Mouse (Mus musculus) limb, embryonic 14.5 days (tissue): Measurements from ENCODE around the gene Rims3. TPM values are rescaled to one million over a fixed set of nuclear protein-coding genes. Genes with fewer than 3 reads are reported as not detected.

Source experiments
- ATAC-seq: fragments of 200-750 bp; cut with Nextera tagmentation; 2 replicates; pipeline ENCODE4 v1.8.0; 2017; ENCODE audit warnings: low read depth, moderate number of reproducible peaks, moderate TSS enrichment; ENCODE audit not compliant: low FRiP score
- DNase-seq: peaks from one replicate; pipeline ENCODE4 v3.0.0-alpha.2; 2015; ENCODE audit warnings: low spot score
- H3K27ac ChIP-seq: fragments of 300-500 bp; sonication (generic); replicated peaks from 2 replicates; pipeline ENCODE4 v1.5.1; 2014; ENCODE audit warnings: low read depth, mild to moderate bottlenecking, low read length, moderate library complexity, mixed read lengths
- H3K27me3 ChIP-seq: fragments of 300-500 bp; sonication (generic); 2 replicates; pipeline ENCODE4 v1.6.1; 2014; ENCODE audit warnings: low read length, mixed read lengths; ENCODE audit not compliant: control insufficient read depth, insufficient read depth
- H3K36me3 ChIP-seq: fragments of 300-500 bp; sonication (generic); 2 replicates; pipeline ENCODE4 v1.6.1; 2014; ENCODE audit warnings: mild to moderate bottlenecking, low read length, moderate library complexity, mixed read lengths; ENCODE audit not compliant: control insufficient read depth, insufficient read depth
- H3K4me1 ChIP-seq: fragments of 300-500 bp; sonication (generic); 2 replicates; pipeline ENCODE4 v1.6.1; 2014; ENCODE audit warnings: antibody characterized with exemption, low read length, mixed read lengths; ENCODE audit not compliant: control insufficient read depth, insufficient read depth
- H3K4me2 ChIP-seq: fragments of 300-500 bp; sonication (generic); replicated peaks from 2 replicates; pipeline ENCODE4 v1.6.1; 2014; ENCODE audit warnings: low read depth, mild to moderate bottlenecking, low read length, moderate library complexity; ENCODE audit not compliant: severe bottlenecking
- H3K4me3 ChIP-seq: fragments of 300-500 bp; sonication (generic); replicated peaks from 2 replicates; pipeline ENCODE4 v1.5.1; 2014; ENCODE audit warnings: low read length
- H3K9ac ChIP-seq: fragments of 300-500 bp; sonication (generic); 2 replicates; pipeline ENCODE4 v1.6.1; 2014; ENCODE audit warnings: mild to moderate bottlenecking, low read depth, low read length, moderate library complexity; ENCODE audit not compliant: severe bottlenecking
- H3K9me3 ChIP-seq: fragments of 300-500 bp; sonication (generic); 2 replicates; pipeline ENCODE4 v1.6.1; 2016; ENCODE audit warnings: low read length; ENCODE audit not compliant: control insufficient read depth
- POLR2A ChIP-seq: fragments of 200-500 bp; IDR thresholded peaks from 2 replicates; pipeline ENCODE4 v1.8.0; 2012; ENCODE audit warnings: inconsistent platforms, mild to moderate bottlenecking, moderate library complexity, borderline replicate concordance; ENCODE audit not compliant: insufficient read depth, insufficient read length; ENCODE audit errors: extremely low read depth
- WGBS: fragments of 180-500 bp; shearing (Covaris S2); extraction: QIAGEN DNeasy Blood & Tissue Kit; methylation state at CpG from one replicate; pipeline ENCODE4 v1.1.7; 2014; 5-methylcytosine and 5-hydroxymethylcytosine counted together
- polyA plus RNA-seq, 2 experiments: library from polyadenylated mRNA; depleted of rRNA in 1 of 2; stranded (reverse) in 1 of 2; unstranded in 1 of 2; fragments of >200 nt; fragmentation: Nextera tagmentation in 1 of 2; extraction: Ambion mirVana in 1 of 2; gene quantifications; 2 replicates each; pipeline versions ENCODE4 v1.2.1 to v1.2.3; 2012 to 2014

The Rims3 gene
- polyA plus RNA-seq, 2 experiments = 0.55 to 0.75 TPM

- Histone ChIP-seq H3K9ac (peak overlapping the region; percentile 70), H3K4me3 (peak overlapping the region; percentile 59), H3K27ac (peak overlapping the region; percentile 81), H3K36me3 (no peaks in the 10 kb centered on the region), H3K27me3 (no peaks in the 10 kb centered on the region), H3K4me2 (peak overlapping the region; percentile 75), H3K9me3 (no peaks in the 10 kb centered on the region), H3K4me1 (peaks cover 20% of the 10 kb centered on the region)
- TF ChIP-seq POLR2A = peak; percentile 78; the same call in 1 of the 2 replicates
- DNase-seq (peak; percentile 97), ATAC-seq (peak; percentile 98)
- 6% methylated on average over 10 of the region's 10 CpGs for WGBS
Observed at GRCm38 (mm10) chr4:120815622-120816334, 38.8 kb upstream of the Rims3 start.

GRCm38 (mm10) chr4:120817002-120817774 lies 37.4 kb upstream of the Rims3 start:
- peak; percentile 14; the same call in 1 of the 2 replicates for ATAC-seq
- peaks cover 20% of the 10 kb centered on the region for H3K4me1 ChIP-seq
- H3K27ac ChIP-seq = peak overlapping the region; percentile 53; the same call in 1 of the 2 replicates
- no peaks in the 10 kb centered on the region for H3K27me3 ChIP-seq
- DNase-seq = peak; percentile 51
- 14% methylated on average over 3 of the region's 3 CpGs for WGBS
- no peak overlapping the region for H3K4me3 ChIP-seq
- TF ChIP-seq POLR2A = no peak
- no peaks in the 10 kb centered on the region for H3K36me3 ChIP-seq
- H3K9me3 ChIP-seq = no peaks in the 10 kb centered on the region
- no peak overlapping the region for H3K9ac ChIP-seq
- H3K4me2 ChIP-seq = no peak overlapping the region

GRCm38 (mm10) chr4:120817951-120818350 lies 36.7 kb upstream of the Rims3 start:
- H3K27ac ChIP-seq = no peak overlapping the region
- no peaks in the 10 kb centered on the region for H3K9me3 ChIP-seq
- TF ChIP-seq POLR2A = no peak
- no peak for DNase-seq
- no peaks in the 10 kb centered on the region for H3K27me3 ChIP-seq
- H3K9ac ChIP-seq = no peak overlapping the region
- 60% methylated on average over 2 of the region's 2 CpGs for WGBS
- no peak for ATAC-seq
- no peak overlapping the region for H3K4me2 ChIP-seq
- H3K4me3 ChIP-seq = no peak overlapping the region
- no peaks in the 10 kb centered on the region for H3K36me3 ChIP-seq
- peaks cover 24% of the 10 kb centered on the region for H3K4me1 ChIP-seq

- 85% methylated on average over 1 of the region's 1 CpGs for WGBS
- Histone ChIP-seq H3K36me3 (no peaks in the 10 kb centered on the region), H3K4me1 (peaks cover 27% of the 10 kb centered on the region), H3K27me3 (no peaks in the 10 kb centered on the region), H3K27ac (no peak overlapping the region), H3K4me3 (no peak overlapping the region), H3K9me3 (no peaks in the 10 kb centered on the region), H3K9ac (no peak overlapping the region), H3K4me2 (no peak overlapping the region)
- DNase-seq (no peak), ATAC-seq (no peak)
- TF ChIP-seq POLR2A = no peak
Observed at GRCm38 (mm10) chr4:120819296-120819695, 35.3 kb upstream of the Rims3 start.

- Histone ChIP-seq H3K4me2 (no peak overlapping the region), H3K36me3 (no peaks in the 10 kb centered on the region), H3K4me3 (no peak overlapping the region), H3K4me1 (peaks cover 25% of the 10 kb centered on the region), H3K27me3 (no peaks in the 10 kb centered on the region), H3K9me3 (no peaks in the 10 kb centered on the region), H3K27ac (no peak overlapping the region), H3K9ac (no peak overlapping the region)
- no peak for ATAC-seq
- 80% methylated on average over 2 of the region's 2 CpGs for WGBS
- TF ChIP-seq POLR2A = no peak
- DNase-seq = no peak
Observed at GRCm38 (mm10) chr4:120819871-120820270, 34.7 kb upstream of the Rims3 start.
